Mouse (Mus musculus) erythroblast, embryonic 14.5 days (primary cell): ENCODE data around the gene Oat.

Experiments
- GATA1 ChIP-seq: IDR thresholded peaks from 2 replicates; pipeline ENCODE4 v1.6.1; 2012; ENCODE audit warnings: low read length, inconsistent platforms, mixed read lengths
- TAL1 ChIP-seq: IDR thresholded peaks from 3 replicates; pipeline ENCODE4 v1.6.1; 2012; ENCODE audit warnings: low read length, inconsistent platforms, mixed read lengths

- no peak for TF ChIP-seq GATA1
- TF ChIP-seq TAL1, result no peak
Measured at GRCm38 (mm10) chr7:132571481-132571880, 4.7 kb downstream of the Oat start.
